Mouse (Mus musculus): ENCODE results near the gene Med13l.

- TF ChIP-seq CTCF (IDR thresholded peaks at IDR 0.05; ENCODE audit: insufficient read depth, low read length) = no peak
- TF ChIP-seq POLR2A (IDR thresholded peaks at IDR 0.05; ENCODE audit: borderline replicate concordance, extremely low read depth, low read depth, low read length) = no peak
Observed at GRCm38 (mm10) chr5:118610468-118610867, 50.0 kb downstream of the Med13l start.
